Mouse (Mus musculus): ENCODE measurements around the gene Ntn1.

The Ntn1 gene

DNA sequence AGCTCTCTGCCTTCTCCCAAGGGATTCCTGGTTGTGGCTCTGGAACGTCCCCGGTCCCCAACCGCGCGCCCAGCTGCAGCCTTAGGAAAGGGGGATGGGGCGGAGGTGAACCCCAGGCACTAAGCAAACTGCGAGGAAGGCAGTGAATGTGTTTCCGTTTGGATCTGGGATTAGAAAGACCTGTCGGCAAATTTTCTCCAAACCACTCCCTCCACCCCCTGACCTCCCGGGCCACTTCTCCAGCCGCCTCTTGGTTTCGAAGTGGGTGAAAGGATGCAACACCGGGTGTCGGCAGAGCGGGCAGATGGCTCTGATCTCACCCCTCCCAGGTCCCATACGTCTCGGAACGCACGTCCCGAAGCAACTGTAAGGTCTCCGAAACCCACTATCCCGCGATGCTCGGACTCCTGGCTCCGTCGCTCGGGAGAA lies 16.0 kb downstream of the Ntn1 start:
- in situ Hi-C loops (cut with MboI) = no loop called here

DNA sequence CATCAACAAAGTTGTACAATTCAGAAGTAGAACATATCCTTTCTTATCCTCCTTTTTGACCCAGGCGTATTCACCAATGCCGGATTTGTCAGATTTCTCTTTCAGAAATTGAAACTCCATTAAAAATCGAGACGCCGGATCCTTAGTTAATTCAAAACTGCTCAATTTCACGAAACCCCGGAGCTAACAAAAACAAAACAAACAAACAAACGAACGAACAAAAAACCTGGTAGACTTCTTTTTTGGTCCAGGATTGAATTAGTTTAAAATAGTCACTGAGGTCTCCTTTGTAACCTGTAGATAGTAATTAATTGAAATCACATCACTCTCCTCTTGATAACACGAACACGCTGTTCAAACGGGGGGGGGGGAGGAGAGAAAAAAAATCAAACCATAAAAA lies 16.5 kb downstream of the Ntn1 start:
- in situ Hi-C loops (cut with MboI) = no loop called here

DNA sequence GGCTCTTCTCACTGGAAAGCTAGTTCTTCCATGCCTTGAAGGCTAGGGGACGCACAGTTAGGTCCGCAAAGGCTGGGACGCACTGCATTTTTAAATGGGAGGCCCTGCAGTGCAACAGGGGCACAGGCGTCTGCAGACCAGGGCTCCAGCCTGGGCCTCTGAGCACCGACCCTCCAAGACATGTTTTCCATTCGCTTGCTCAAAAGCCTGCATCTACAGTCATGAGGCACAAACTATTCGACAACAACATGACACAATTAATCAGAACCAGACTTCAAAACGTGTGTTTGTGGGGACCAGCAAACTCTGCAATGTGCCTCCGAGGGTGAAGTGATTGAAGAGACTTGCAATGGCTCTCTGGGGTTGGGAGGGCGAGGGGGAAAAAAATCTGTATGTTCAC lies 17.1 kb downstream of the Ntn1 start:
- in situ Hi-C loops (cut with MboI) = no loop called here

DNA sequence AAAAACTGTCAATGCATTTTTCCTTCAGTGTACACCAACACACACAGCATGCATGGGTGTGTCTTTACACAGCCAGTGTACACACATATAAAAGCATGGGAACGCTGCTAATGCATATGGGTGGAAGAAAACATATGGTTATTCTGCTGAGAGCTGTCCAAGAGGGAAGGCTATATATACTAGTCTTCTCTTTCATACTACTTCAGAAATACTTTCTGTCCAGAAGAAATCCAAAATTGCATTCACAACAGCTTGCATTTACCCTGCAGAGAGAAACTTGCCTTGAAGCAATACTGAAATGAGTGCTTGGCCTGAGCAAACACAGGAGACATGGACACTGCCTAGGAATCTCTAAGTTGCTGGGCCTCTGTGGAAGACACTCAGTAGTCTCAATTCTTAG lies 18.8 kb downstream of the Ntn1 start:
- in situ Hi-C loops (cut with MboI) = no loop called here

DNA sequence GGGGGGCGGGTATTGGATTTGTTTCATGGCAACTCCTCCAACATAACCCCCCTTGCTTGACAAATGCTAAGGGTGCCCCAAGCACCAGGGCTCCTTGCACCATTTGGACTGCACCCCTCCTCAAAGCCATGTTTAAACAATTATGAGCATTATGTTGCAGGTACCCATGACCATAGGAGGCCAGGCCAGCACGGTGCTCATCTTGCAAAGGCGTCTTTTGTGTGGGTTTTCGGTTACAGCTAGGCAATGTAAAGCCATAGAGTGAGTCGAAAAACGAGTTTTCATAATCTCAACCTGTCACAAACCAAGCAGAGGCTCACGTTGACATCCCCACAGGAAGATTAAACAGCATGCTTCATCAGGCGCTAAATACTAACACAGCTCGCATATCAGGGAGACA lies 19.3 kb downstream of the Ntn1 start:
- in situ Hi-C loops (cut with MboI) = no loop called here

DNA sequence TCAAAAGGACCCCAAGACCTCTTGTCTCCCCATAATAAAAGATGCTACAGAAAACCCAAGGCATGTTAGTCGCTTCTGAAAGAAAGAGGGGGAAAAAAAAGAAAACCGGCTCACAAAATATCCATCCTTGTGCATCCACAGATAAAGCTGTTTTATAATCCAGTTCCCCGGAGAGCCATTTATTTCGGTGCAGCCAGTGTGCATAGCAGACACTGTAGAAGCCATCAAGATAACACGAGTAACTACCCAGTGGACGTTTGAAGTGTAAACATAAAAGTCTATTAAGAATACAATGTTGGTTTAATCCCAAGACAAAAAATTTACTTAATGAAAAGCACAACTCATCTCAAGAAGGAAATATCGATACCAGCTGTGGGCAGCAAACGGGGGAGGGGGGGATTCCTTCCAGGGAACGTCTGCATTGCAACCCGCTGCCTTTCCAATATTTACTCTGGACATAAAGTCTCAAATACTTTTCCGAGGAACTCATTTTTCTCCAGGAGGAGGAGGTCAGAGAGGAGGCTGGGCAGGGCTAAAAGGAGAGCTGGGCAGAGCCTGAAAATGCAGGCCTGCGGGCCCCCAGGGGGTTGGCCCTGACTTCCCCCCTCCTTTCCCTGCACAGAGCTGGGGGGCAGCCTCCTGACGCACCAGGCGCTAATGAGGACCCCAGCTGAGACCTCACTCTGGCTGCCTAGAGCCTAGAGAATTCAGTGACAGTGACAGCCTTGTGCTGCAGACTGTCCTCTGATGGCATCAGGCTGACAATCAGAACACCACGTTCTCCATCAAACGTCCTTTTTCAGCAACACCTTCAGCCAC lies 21.5 kb downstream of the Ntn1 start:
- in situ Hi-C loops (cut with MboI) = no loop called here

DNA sequence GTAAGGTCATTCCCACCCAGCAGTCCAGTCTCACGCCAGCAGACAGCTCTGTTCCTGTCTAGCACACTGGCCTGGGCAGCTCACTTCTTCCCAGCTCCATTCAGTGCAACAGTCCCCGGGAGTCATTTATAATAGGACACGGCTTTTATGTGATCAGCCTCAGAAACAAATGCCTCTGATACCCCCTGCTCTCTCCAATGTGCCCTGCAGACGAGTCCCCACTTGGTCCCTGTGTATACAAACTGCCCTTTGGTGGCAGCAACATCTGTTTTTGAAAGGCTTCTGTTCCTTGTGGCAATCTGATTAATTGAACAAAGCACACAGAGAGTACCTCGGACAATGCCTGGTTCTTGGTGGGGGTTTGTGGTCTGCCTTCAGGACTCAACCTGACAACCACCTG lies 22.2 kb downstream of the Ntn1 start:
- in situ Hi-C loops (cut with MboI) = no loop called here

DNA sequence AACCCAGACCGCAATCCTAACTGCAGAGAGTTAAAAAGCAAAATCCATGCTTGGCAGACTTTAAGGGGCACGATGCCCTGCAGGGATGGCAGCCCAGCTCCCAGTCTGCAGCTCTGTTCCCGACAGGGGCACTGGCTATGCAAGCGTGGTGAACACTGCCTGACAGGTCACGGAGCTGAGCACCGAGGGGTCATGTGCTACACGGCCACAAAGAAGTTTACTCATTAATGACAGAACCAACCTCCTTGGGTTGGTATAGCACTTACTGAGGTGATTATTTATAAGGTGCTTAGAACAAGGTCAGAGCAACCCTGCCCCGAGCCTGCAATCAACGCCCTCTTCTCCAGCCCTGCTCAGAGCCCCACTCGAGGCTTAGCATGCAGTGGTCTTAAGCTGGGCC lies 27.5 kb downstream of the Ntn1 start:
- in situ Hi-C loops (cut with MboI) = no loop called here

DNA sequence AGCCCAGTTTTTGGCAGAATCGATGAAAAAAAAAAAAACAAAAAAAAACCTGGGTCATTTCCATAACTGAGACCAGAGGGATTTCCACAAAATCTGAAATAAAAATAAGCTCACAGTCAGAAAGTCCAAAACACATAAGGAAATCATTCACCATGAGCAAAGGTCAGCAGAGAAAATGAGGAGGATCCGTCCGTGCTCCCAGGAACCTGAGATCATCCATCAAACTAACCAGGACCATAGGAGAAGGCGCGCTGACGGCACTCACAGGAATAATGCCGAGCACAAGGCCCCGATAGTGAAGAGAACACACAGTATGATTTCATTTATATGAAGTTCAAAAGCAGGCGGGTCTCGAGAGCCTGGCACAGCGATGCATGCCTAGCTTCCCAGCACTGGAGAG lies 29.0 kb downstream of the Ntn1 start:
- in situ Hi-C loops (cut with MboI) = no loop called here

DNA sequence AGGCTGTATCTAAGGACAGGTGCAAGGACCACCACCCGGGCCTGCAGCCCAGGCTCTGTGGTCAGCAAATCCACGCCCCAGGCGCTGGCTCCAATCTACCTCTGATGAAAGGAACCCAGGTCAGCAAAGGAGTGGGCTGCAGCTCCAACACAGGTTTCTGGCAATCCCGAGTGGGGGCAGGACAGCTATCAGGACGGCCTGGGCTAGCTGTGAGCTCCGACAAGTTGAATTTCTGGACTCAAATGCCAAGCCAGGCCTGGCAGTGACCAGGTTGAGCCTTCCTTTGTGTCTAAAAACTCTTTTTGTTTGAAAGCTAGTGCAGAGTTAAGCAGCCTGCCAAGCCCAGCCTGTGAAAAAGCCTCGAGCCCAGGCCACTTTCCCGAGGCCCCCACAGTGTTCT lies 43.7 kb downstream of the Ntn1 start:
- in situ Hi-C loops (cut with MboI) = no loop called here

DNA sequence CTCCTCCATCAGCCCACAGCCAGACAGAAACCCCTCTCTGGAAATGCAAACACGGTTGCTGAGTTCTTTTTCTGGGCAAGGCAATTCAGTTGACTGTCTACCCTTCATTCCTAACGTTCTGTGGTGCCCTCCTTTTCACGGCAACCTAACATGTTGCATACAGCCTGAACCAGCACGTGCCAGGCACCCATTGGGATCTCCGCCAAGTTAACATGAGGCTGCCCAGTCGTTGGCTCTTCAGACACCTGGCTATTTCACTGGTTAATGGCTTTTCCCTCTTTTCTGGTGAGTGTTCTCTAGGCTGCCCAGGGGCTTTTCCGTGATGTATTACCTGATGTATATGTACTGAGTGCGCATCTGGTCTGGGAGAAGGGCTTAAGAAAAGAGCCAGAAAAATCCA lies 45.1 kb downstream of the Ntn1 start:
- in situ Hi-C loops (cut with MboI) = no loop called here

DNA sequence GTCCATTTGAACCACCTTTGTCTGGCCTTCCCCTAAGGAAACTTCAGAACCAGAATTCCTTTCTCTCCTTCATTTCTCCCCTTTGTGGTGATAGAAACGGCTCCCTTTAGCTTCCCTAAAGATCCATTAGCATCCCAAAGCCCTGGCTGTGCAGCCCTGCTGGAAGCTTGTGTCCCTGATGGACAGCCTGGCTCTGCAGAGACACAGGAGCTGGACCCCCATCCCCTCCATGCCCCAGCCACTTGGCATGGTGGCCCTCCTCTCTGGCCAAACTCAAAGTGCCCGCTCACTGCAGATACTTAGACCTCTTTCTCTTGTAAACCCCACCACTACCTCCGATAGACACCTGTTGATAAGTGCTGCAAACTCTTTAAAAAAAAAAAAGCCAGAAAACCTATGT lies 45.8 kb downstream of the Ntn1 start:
- in situ Hi-C loops (cut with MboI) = no loop called here

DNA sequence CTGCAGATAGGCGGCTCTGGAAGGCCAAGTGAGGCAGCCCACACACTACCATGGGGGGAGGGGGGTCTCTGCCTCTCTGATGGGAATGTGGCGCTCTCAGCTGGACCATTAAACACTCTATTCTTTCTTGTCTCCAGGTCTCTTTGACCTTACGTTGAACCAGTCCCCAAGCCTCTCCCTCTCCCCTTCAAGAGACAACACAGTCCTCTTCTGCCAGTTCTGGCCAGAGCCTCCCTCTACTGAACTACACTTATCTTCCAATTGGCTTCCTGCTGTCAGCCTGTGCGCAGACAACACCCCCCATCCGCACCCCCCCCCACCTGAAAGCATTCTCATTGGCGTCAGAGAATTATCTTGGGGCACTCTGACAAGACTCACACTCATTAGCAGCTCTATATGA lies 48.4 kb downstream of the Ntn1 start:
- in situ Hi-C loops (cut with MboI) = no loop called here

DNA sequence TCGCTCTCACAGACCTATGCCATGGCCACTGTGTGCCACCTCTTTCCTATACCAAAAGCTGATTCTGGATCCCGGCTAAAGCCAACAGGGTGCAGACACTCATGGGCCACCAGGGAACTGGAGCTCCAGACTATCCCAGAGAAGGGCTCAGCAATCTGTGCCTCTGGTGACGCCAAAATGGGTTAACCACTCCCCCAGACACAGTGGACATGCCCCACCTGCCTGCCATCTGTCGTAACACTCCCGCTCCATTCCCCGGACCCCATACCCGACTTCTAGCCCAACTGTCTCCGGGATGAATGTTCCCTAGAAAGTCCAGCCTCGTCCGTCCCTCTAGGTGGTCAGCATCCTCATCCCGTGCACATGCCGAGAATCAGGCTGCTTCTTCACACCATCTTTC lies 51.8 kb downstream of the Ntn1 start:
- in situ Hi-C loops (cut with MboI) = no loop called here

DNA sequence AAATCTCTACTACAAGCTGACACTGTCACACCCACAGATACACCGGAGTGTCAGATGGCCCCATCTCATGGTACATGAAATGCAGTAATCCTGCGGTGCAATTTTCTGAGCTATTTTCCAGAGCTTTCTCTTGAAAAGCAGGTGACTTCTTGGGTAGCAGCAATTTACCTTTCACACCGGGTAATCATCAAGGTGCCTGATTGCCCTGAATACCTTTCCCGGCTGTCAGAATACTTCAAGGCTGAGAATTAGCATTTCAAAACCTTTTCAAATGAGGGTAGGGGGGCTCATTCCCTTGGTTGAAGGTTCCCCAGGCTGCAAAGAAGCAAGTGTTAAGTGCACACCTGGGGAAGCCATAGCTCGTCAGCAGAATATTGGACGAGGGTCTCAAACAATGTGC lies 52.5 kb downstream of the Ntn1 start:
- in situ Hi-C loops (cut with MboI) = no loop called here

DNA sequence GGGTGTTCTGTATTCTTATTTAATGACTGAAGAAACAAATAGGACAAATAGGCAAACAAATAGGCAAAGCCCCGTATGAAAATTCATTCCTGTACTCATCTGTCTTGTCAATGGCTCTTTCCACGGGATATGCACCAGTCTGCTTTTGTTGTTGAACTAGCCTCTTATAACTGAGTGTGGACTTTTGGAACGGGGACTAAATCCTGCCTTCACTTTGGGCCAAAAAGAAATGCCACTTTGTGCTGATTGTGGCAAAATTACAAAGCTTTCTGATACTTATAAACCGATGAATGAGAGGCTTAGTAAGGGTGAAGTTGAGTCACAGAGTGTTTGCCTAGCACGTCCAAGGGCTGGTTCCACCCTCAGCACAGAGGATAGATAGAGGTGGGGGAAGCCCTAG lies 53.1 kb downstream of the Ntn1 start:
- in situ Hi-C loops (cut with MboI) = no loop called here

DNA sequence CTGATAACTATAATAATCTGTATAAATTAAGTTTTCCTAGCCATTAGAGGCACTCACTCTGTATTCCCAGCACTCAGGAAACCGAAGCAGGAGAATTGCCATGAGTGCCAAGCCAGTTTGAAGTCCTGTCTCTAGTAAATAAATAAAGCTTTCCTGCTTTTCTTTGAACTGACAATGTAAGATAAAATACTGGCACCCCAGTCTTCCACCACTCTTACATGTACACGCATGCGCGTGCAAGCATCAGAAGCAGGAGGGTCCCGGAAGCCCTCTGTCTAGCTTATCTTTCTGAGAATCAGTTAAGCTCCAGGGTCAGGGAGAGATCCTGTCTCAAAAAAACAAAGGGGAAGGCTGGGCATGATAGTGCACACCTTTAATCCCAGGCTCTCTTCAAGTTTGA lies 54.5 kb downstream of the Ntn1 start:
- in situ Hi-C loops (cut with MboI) = no loop called here

DNA sequence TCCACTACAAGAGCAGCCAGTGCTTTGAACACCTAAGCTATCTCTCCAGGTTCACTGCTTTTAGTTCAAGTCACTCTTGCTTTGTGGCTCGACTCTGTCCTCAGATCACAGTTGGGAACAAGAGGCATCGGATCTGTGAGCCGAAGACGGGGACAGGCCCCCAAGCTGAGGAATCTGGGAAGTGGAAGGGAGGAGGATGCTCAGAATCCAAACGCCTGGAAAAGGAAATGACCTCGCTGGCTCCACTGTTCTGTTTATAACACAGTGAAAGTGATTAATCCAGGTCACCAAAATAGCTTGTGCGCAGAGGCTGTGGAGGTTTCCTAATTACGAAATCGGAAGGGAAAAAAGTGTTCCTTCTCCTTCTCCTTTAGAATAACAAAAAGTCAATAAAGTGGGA lies 56.4 kb downstream of the Ntn1 start:
- in situ Hi-C loops (cut with MboI) = no loop called here

DNA sequence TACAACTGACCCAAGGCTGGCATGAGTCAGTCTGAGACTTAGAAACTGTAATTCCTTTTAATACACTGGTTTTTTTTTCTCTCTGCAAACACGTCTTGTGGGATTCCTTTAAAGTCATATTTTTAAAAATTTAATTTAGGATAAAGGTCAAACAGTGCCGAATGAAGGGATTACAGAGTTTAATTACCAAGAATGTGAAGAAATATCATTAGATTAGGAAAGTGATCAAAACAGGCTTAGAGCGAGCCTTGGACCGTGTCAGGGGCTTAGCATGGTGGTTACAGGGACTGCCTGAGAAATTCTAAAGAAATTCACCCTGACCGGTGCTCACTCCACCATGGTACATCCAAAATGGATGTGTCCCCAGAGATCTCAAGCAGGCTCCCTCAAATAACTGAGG lies 57.9 kb downstream of the Ntn1 start:
- in situ Hi-C loops (cut with MboI) = no loop called here

DNA sequence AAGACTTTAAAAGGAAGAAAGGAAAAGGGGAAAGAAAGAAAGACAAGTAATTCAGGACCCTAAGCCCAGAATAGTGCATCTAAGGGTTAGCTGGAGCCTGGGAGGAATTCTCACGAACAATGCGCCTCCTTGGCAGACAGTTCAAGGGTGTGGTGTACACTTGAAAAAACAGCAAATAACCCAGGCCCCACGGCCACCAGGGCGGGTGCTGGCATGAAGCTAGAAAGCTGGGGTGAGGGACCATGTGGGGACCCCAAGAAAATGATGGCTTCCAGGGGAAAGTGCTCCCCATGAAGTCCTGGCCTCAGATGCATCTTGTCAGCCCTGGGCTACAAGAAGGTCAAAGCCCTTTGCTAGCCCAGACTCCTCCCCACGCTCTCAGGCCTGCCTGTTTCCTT lies 58.6 kb downstream of the Ntn1 start:
- in situ Hi-C loops (cut with MboI) = no loop called here

DNA sequence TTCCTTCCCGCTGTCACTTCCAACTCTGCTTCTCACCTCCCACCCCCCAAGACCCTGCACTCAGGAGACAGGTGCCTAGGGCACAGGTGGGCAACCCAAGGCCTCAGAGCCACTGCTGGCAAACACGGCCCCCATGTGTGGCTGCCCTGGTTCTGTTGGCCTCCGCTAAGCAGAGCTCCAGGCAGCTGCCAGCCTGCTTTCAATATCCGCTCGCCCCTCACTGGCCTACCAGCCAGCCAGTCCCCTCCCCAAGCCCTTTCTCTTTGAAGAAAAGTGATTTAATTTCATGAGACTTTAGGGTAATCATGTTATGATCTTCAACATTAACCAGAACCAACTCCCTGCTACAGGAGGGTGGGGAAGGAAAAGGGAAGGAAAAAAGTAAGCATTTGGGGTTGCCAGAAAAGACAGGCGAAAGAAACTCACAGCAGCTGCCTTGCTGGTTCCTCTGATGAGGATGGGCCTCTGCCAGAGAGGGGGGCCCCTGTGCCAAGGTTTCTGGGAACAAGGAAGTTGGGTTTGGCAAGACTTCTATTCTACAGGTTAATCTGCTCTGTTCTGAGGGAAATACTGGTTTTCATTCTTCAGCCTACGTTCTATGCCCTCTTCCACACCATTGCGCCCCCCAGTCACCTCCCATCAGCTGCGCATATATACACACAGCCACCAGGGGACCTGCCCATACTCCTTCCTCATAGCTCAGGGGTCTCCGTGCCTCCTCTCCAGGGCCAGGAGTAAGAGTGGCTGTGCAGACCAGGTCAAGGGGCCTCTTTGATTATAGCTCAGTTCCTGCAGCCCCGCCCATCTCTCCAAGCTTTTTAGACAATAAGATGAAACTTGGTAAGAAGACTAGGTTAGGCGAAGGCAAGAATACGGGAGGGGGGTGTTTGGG lies 59.3 kb downstream of the Ntn1 start:
- in situ Hi-C loops (cut with MboI) = no loop called here

DNA sequence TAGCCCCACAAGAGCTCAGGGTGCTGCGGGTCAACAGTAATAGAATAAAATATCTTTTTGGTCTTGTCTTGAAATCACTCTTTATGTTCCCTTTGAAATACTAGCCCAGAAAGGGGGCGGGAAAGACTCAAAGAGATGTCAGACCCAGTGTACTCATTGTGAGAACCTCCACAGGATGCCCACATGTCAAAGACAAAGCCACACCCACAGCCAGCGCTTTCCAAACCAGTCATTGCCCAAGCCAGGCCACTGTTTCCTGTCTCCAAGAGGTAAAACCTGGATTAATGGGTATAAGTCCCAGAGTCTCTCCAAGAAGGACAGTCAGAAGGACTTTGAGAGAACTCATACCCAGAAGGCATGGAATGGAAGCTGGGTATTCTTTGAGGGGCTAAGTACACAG lies 60.3 kb downstream of the Ntn1 start:
- in situ Hi-C loops (cut with MboI) = no loop called here

DNA sequence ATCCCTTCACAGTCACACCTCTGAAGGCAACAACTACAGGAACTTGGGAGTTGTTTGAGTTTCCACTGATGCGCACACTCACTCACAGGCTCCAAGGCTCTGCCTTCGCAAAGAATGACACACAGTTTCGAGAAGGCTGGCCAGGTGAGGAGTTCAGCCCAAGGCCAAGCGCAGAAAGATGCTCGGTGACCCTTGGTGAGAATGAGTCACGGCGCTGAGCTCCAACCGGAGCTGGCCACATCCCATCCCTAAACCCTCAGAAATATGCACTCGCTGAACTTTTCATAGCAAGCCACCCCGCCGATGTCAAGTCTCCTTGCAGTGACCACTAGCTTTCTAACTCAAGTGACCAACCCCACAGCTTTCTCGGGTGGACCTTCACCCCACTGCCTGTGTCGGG lies 60.8 kb downstream of the Ntn1 start:
- in situ Hi-C loops (cut with MboI) = no loop called here
